8 mouse cellular contexts compared by ENCODE assay signal in the genomic region with DNA sequence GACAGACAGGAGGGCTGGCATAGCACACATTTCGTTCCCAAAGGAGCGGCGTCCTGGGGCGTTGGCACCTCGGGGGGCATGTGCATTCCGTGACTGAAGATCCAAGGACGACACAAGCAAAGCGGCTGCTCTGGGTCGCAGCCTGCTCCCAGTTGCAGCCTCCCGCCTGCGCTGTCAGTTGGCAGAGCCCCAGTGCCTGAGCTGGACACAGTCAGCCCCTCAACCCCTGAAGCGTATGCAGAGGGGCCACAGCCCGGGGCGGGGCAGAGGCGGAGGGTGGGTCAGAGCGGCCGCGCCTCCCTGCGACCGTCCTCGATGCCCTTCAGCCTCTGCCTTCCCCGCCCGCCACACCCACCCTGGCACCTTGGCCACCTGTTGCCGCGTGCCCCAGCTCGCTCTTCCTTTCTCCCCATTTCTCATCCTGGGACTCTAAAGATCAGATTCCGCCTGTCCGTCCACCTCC. TPM values are rescaled to one million over a fixed set of nuclear protein-coding genes. Genes with fewer than 3 reads are reported as not detected.
DNase-seq lines count a peak whose midpoint lies in the region; ATAC-seq and TF ChIP-seq lines count a peak whose summit lies in the region.

Gene Ppara, plus strand, starts transcription at position 413 of the 463 bp plus-strand sequence.

- intact Hi-C loops in heart, postnatal 14 days (cut with DNase I): loop anchor here (5.0 kb wide), 1 partner anchor 78 kb away; the partner anchor contains the start of gene Cdpf1

- H3K27ac ChIP-seq in embryonic facial prominence, embryonic 12.5 days: no peak within 1 kb of the TSS
- H3K27ac ChIP-seq in limb, embryonic 12.5 days: no peak within 1 kb of the TSS
- H3K27ac ChIP-seq in small intestine, adult 2 months (ENCODE audit: insufficient read depth, low read depth, low read length): peak within 1 kb of the TSS; percentile 92

- ATAC-seq in embryonic facial prominence, embryonic 12.5 days (ENCODE audit: insufficient number of reproducible peaks, insufficient read depth, low FRiP score, low TSS enrichment): no peak; the same call in 1 of the 2 replicates
- ATAC-seq in limb, embryonic 12.5 days (ENCODE audit: insufficient number of reproducible peaks, insufficient read depth, low FRiP score, low TSS enrichment, low read depth): no peak

- 3% methylated on average over 28 of the region's 28 CpGs for WGBS in lung, adult 2 months
- WGBS in embryonic facial prominence, embryonic 12.5 days: 4% methylated on average over 28 of the region's 28 CpGs
- 5% methylated on average over 22 of the region's 28 CpGs for WGBS in limb, embryonic 12.5 days
- WGBS in small intestine, adult 2 months: 3% methylated on average over 28 of the region's 28 CpGs

- peak within 1 kb of the TSS; percentile 89 for H3K4me2 ChIP-seq in embryonic facial prominence, embryonic 12.5 days (replicated peaks)
- H3K4me2 ChIP-seq in limb, embryonic 12.5 days: peak within 1 kb of the TSS; percentile 86

- H3K9ac ChIP-seq in embryonic facial prominence, embryonic 12.5 days: peak within 1 kb of the TSS; percentile 68
- H3K9ac ChIP-seq in limb, embryonic 12.5 days (replicated peaks): peak within 1 kb of the TSS; percentile 67

- no peak for DNase-seq in lung, adult 2 months
- no peak for DNase-seq in lung, postnatal 14 days
- peak; percentile 58 to 69 for DNase-seq in heart, postnatal 14 days
- DNase-seq in right cerebral cortex, postnatal 36 days (ENCODE audit: low spot score in 2 of 2): no peak
- DNase-seq in thymus, postnatal 25 days: no peak

- TF ChIP-seq POLR2A in lung, adult 2 months (IDR thresholded peaks at IDR 0.05; ENCODE audit: borderline replicate concordance, extremely low read depth, low read depth, low read length): no peak
- TF ChIP-seq POLR2A in small intestine, adult 2 months (IDR thresholded peaks at IDR 0.05; ENCODE audit: low read depth, low read length): no peak

- TF ChIP-seq CTCF in lung, adult 2 months (IDR thresholded peaks at IDR 0.05; ENCODE audit: insufficient read depth, low read length): no peak
- TF ChIP-seq CTCF in small intestine, adult 2 months (IDR thresholded peaks at IDR 0.05; ENCODE audit: extremely low read depth, insufficient read length, insufficient replicate concordance, low read depth, low read length): no peak

- peaks cover 63% of the 10 kb centered on the region for H3K27me3 ChIP-seq in embryonic facial prominence, embryonic 12.5 days
- peaks cover 72% of the 10 kb centered on the region for H3K27me3 ChIP-seq in limb, embryonic 12.5 days
- no peaks in the 10 kb centered on the region for H3K27me3 ChIP-seq in small intestine, adult 2 months (ENCODE audit: control insufficient read depth, insufficient read depth, low read length)

- H3K9me3 ChIP-seq in embryonic facial prominence, embryonic 12.5 days: no peaks in the 10 kb centered on the region
- H3K9me3 ChIP-seq in limb, embryonic 12.5 days: no peaks in the 10 kb centered on the region

- H3K4me1 ChIP-seq in lung, adult 2 months (ENCODE audit: control insufficient read depth, insufficient read depth, low read length): no peaks in the 10 kb centered on the region
- peaks cover 6% of the 10 kb centered on the region; the same call in 1 of the 2 replicates for H3K4me1 ChIP-seq in embryonic facial prominence, embryonic 12.5 days
- peaks cover 9% of the 10 kb centered on the region; the same call in 1 of the 2 replicates for H3K4me1 ChIP-seq in limb, embryonic 12.5 days (replicated peaks)
- peaks cover 17% of the 10 kb centered on the region for H3K4me1 ChIP-seq in small intestine, adult 2 months (ENCODE audit: control insufficient read depth, insufficient read depth, insufficient read length, low read length)

- H3K4me3 ChIP-seq in lung, adult 2 months (replicated peaks; ENCODE audit: extremely low read depth, low read depth, low read length): peak within 1 kb of the TSS; percentile 78
- H3K4me3 ChIP-seq in embryonic facial prominence, embryonic 12.5 days: peak within 1 kb of the TSS; percentile 72
- H3K4me3 ChIP-seq in limb, embryonic 12.5 days (replicated peaks): peak within 1 kb of the TSS; percentile 78
- peak within 1 kb of the TSS; percentile 95 for H3K4me3 ChIP-seq in small intestine, adult 2 months (ENCODE audit: low read depth, low read length)

- no peaks in the 10 kb centered on the region for H3K36me3 ChIP-seq in embryonic facial prominence, embryonic 12.5 days
- H3K36me3 ChIP-seq in limb, embryonic 12.5 days: no peaks in the 10 kb centered on the region
- peaks cover 2% of the 10 kb centered on the region; the same call in 1 of the 2 replicates for H3K36me3 ChIP-seq in small intestine, adult 2 months (ENCODE audit: control insufficient read depth, insufficient read depth, low read length)

RNA-seq across cellular contexts. Expression of gene Ppara, which starts in this region (rescaled TPM):
- 2.2 and 2.3 TPM in 2 replicates for polyA plus RNA-seq in lung, adult 2 months (2012; rRNA removed)
- 1.7 and 2.2 TPM in 2 replicates for polyA plus RNA-seq in embryonic facial prominence, embryonic 12.5 days (2016; fragmentation: Nextera tagmentation; extraction: Ambion mirVana)
- 10 to 100 TPM; 50.7 to 60.1 TPM for total RNA-seq in heart, postnatal 14 days (2021)
- polyA plus RNA-seq in limb, embryonic 12.5 days (2016; fragmentation: Nextera tagmentation; extraction: Ambion mirVana): 1.9 and 2.4 TPM in 2 replicates
- polyA plus RNA-seq in small intestine, adult 2 months (2012; rRNA removed): 3.7 and 7.2 TPM in 2 replicates

Comparison
In these comparisons a context has a peak if more than half of its experiments do, and no peak if none do; other contexts are left out.
1. DNase-seq: peak in heart, postnatal 14 days (2 of 2); none in lung, adult 2 months (single experiment), lung, postnatal 14 days (single experiment), right cerebral cortex, postnatal 36 days (0 of 2) and thymus, postnatal 25 days (single experiment).
2. Peak in every context shown above with its lines, with median percentiles within 50 percentile points of each other: H3K4me3 ChIP-seq.